Mouse (Mus musculus): ENCODE data around the gene Bean1.

- no peak for TF ChIP-seq CTCF (IDR thresholded peaks at IDR 0.05; ENCODE audit: insufficient read depth, low read depth, low read length)
- no peak for TF ChIP-seq POLR2A (IDR thresholded peaks at IDR 0.05; ENCODE audit: insufficient read depth, low read depth, low read length)
These were observed 61.8 kb downstream of the Bean1 start for GRCm38 (mm10) chr8:104232039-104232438.
